Mouse (Mus musculus) embryonic fibroblast, embryonic 13.5 days (primary cell): ENCODE measurements at regions not wholly inside any gene's neighbourhood (a gene's known extent, or its start where the extent isn't known, plus 50 kb on each side); places are given as distances from the start of the nearest gene placed in this dataset.

ENCODE experiments used
- CTCF ChIP-seq: IDR thresholded peaks from 2 replicates; pipeline ENCODE4 v1.5.1; 2011; ENCODE audit warnings: mild to moderate bottlenecking, control low read depth, low read length, moderate library complexity, borderline replicate concordance; ENCODE audit not compliant: insufficient read depth
- POLR2A ChIP-seq: IDR thresholded peaks from 2 replicates; pipeline ENCODE4 v1.6.1; 2011; ENCODE audit warnings: low read depth, mild to moderate bottlenecking, control low read depth, low read length, moderate library complexity

GRCm38 (mm10) chr10:96264433-96264832, 128.0 kb downstream of the Gm5426 start:
- TF ChIP-seq CTCF (no peak), POLR2A (no peak)
